Comparison of ENCODE assay signal across 16 mouse cellular contexts in the genomic region with DNA sequence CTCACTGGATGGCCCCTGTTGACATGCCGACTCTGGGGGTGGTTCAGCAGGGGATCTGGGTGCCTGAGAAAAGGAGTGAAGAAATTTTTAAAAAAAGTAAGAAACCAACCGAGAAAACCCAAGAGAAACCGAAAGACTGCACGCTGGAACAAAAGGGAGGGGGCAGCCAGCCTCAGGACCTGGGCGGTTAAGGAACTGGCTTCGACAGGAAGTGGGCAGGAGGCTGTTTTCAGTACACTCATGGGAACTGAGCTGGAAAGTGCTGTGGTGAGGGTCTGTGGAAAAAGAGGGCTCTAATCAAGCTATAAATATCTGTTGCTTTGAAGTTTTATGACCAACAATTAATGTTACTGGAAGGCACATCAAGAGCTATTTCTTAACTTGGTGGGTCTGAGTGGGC.
A peak's percentile ranks its signal among the peaks of the same experiment; 100 is the strongest.
DNase-seq lines count a peak whose midpoint lies in the region; ATAC-seq and TF ChIP-seq lines count a peak whose summit lies in the region.
"Had no signal": no experiment of that assay in that cellular context is flagged by ENCODE, and none has a peak within 500 bp of the region (broad histone marks: within the 10 kb centered on the region; RNA-seq: fewer than 3 reads in every experiment).

No protein-coding gene starts in this region.

- H3K9me3 ChIP-seq in kidney, embryonic 16.5 days (ENCODE audit: low read length), result no peaks in the 10 kb centered on the region
- H3K9me3 ChIP-seq in CH12.LX (replicated peaks; ENCODE audit: low read length), result no peaks in the 10 kb centered on the region
- no peaks in the 10 kb centered on the region for H3K9me3 ChIP-seq in liver, embryonic 15.5 days (replicated peaks)
- H3K9me3 ChIP-seq in hindbrain, embryonic 12.5 days (replicated peaks), result no peaks in the 10 kb centered on the region
- H3K9me3 ChIP-seq: embryonic facial prominence, embryonic 13.5 days; intestine, embryonic 15.5 days had no signal

- no peak for TF ChIP-seq RAD21 in CH12.LX (IDR thresholded peaks at IDR 0.05; ENCODE audit: low read depth, low read length)

- H3K4me2 ChIP-seq in kidney, embryonic 16.5 days (replicated peaks; ENCODE audit: low read depth, low read length), result peak overlapping the region; percentile 38
- H3K4me2 ChIP-seq in CH12.LX (ENCODE audit: insufficient read depth, low read depth, poor library complexity, severe bottlenecking), result no peak overlapping the region
- H3K4me2 ChIP-seq in liver, embryonic 15.5 days, result no peak overlapping the region; the same call in 1 of the 2 replicates
- no peak overlapping the region for H3K4me2 ChIP-seq in hindbrain, embryonic 12.5 days (replicated peaks)
- H3K4me2 ChIP-seq: embryonic facial prominence, embryonic 13.5 days; intestine, embryonic 15.5 days had no signal

- no peak overlapping the region for H3K9ac ChIP-seq in kidney, embryonic 16.5 days (replicated peaks; ENCODE audit: low read length)
- H3K9ac ChIP-seq in CH12.LX (ENCODE audit: insufficient read depth, low read depth), result no peak overlapping the region
- H3K9ac ChIP-seq in liver, embryonic 15.5 days, result no peak overlapping the region
- H3K9ac ChIP-seq in hindbrain, embryonic 12.5 days, result no peak overlapping the region
- H3K9ac ChIP-seq: embryonic facial prominence, embryonic 13.5 days; intestine, embryonic 15.5 days had no signal

- dilution Hi-C loops in CH12.LX (cut with MboI; ENCODE audit: extremely low pct_ligation_motif_present, extremely low pct_unique_long_range_greater_than_20kb, low sequenced_read_pairs), result no loop called here

- no peaks in the 10 kb centered on the region for H3K36me3 ChIP-seq in kidney, embryonic 16.5 days (ENCODE audit: insufficient read depth, low read length)
- H3K36me3 ChIP-seq in kidney, adult 2 months (ENCODE audit: control insufficient read depth, insufficient read depth, low read length), result no peaks in the 10 kb centered on the region
- no peaks in the 10 kb centered on the region for H3K36me3 ChIP-seq in CH12.LX (replicated peaks in 1 of 2; ENCODE audit: control insufficient read depth in 1 of 2, insufficient read depth in 1 of 2, low read length in 1 of 2)
- H3K36me3 ChIP-seq in liver, embryonic 15.5 days (replicated peaks), result no peaks in the 10 kb centered on the region
- no peaks in the 10 kb centered on the region for H3K36me3 ChIP-seq in hindbrain, embryonic 12.5 days
- H3K36me3 ChIP-seq: embryonic facial prominence, embryonic 13.5 days; intestine, embryonic 15.5 days had no signal

- in situ Hi-C loops in CH12.LX (cut with MboI; ENCODE audit: low pct_ligation_motif_present, low pct_unique_long_range_greater_than_20kb, low sequenced_read_pairs), result no loop called here

- no peak overlapping the region for H3K27ac ChIP-seq in kidney, embryonic 16.5 days (ENCODE audit: low read length)
- no peak overlapping the region for H3K27ac ChIP-seq in kidney, adult 2 months (ENCODE audit: insufficient read depth, low read depth, low read length)
- H3K27ac ChIP-seq in CH12.LX (ENCODE audit: insufficient read depth, low read depth), result no peak overlapping the region
- no peak overlapping the region for H3K27ac ChIP-seq in liver, embryonic 15.5 days (replicated peaks)
- no peak overlapping the region for H3K27ac ChIP-seq in hindbrain, embryonic 12.5 days
- H3K27ac ChIP-seq: embryonic facial prominence, embryonic 13.5 days; intestine, embryonic 15.5 days had no signal

- TF ChIP-seq EP300 in CH12.LX (IDR thresholded peaks at IDR 0.05; ENCODE audit: low read length), result no peak

- 20% methylated on average over 6 of the region's 6 CpGs for WGBS in kidney, embryonic 16.5 days
- WGBS in kidney, adult 2 months, result 44% methylated on average over 6 of the region's 6 CpGs
- WGBS in liver, embryonic 15.5 days (ENCODE audit: insufficient replicate concordance), result 13% methylated on average over 6 of the region's 6 CpGs
- WGBS in hindbrain, embryonic 12.5 days, result 76% methylated on average over 6 of the region's 6 CpGs

- no peak for TF ChIP-seq POLR2A in kidney, adult 2 months (IDR thresholded peaks at IDR 0.05; ENCODE audit: low read depth, low read length)
- no peak for TF ChIP-seq POLR2A in CH12.LX (IDR thresholded peaks at IDR 0.05; ENCODE audit: low read depth, low read length)

- TF ChIP-seq CTCF in kidney, adult 2 months (conservative IDR thresholded peaks at IDR 0.05; ENCODE audit: insufficient read depth, insufficient read length, low read depth, low read length), result no peak
- TF ChIP-seq CTCF in CH12.LX (conservative IDR thresholded peaks at IDR 0.05 in 1 of 2, IDR thresholded peaks at IDR 0.05 in 1 of 2; ENCODE audit: low read depth in 2 of 2, low read length in 2 of 2), result no peak

- ATAC-seq in kidney, embryonic 16.5 days (ENCODE audit: low FRiP score, low TSS enrichment), result peak; percentile 77; the same call in 1 of the 2 replicates
- no peak for ATAC-seq in liver, embryonic 15.5 days (ENCODE audit: insufficient read depth)
- ATAC-seq in hindbrain, embryonic 12.5 days (ENCODE audit: low FRiP score), result no peak
- ATAC-seq: forebrain, embryonic 14.5 days; intestine, embryonic 15.5 days; Patski had no signal

- H3K27me3 ChIP-seq in kidney, embryonic 16.5 days (ENCODE audit: insufficient read depth, low read length), result no peaks in the 10 kb centered on the region; the same call in none of the 2 replicates
- H3K27me3 ChIP-seq in kidney, adult 2 months (replicated peaks; ENCODE audit: control insufficient read depth, insufficient read depth, low read length), result no peaks in the 10 kb centered on the region
- H3K27me3 ChIP-seq in CH12.LX (replicated peaks), result peaks cover 13% of the 10 kb centered on the region
- H3K27me3 ChIP-seq in liver, embryonic 15.5 days, result no peaks in the 10 kb centered on the region
- H3K27me3 ChIP-seq in hindbrain, embryonic 12.5 days, result peaks cover 2% of the 10 kb centered on the region; the same call in 1 of the 2 replicates
- H3K27me3 ChIP-seq: embryonic facial prominence, embryonic 13.5 days; intestine, embryonic 15.5 days; Patski had no signal

- peaks cover 9% of the 10 kb centered on the region for H3K4me1 ChIP-seq in kidney, embryonic 16.5 days (ENCODE audit: insufficient read depth, low read length)
- no peaks in the 10 kb centered on the region; the same call in 1 of the 2 replicates for H3K4me1 ChIP-seq in kidney, adult 2 months (ENCODE audit: control insufficient read depth, insufficient read depth, low read length)
- peaks cover 0 to 13% of the 10 kb centered on the region in 2 experiments; a peak in 2 of 4 replicates for H3K4me1 ChIP-seq in CH12.LX (ENCODE audit: control insufficient read depth in 1 of 2, insufficient read depth in 2 of 2)
- no peaks in the 10 kb centered on the region for H3K4me1 ChIP-seq in liver, embryonic 15.5 days (replicated peaks)
- peaks cover 3% of the 10 kb centered on the region; the same call in 1 of the 2 replicates for H3K4me1 ChIP-seq in hindbrain, embryonic 12.5 days
- H3K4me1 ChIP-seq: intestine, embryonic 15.5 days had no signal

- no peaks in the 10 kb centered on the region for H3K79me2 ChIP-seq in CH12.LX (replicated peaks; ENCODE audit: control insufficient read depth, extremely low read depth, insufficient read depth, poor library complexity, severe bottlenecking)

- DNase-seq in kidney, adult 2 months, result no peak
- peak; percentile 32 for DNase-seq in CH12.LX (ENCODE audit: extremely low read depth)
- DNase-seq in thymus, adult 18-20 months, result peak; percentile 43 to 60
- no peak for DNase-seq in right cerebral cortex, postnatal 36 days (ENCODE audit: low spot score in 2 of 2)
- no peak for DNase-seq in adrenal gland, adult (ENCODE audit: inconsistent age in 2 of 2, low spot score in 1 of 2)
- DNase-seq: cerebellum, adult 8-10 months; gastrocnemius, postnatal 14 days; lung, postnatal 4 days had no signal

- H3K4me3 ChIP-seq in kidney, embryonic 16.5 days (ENCODE audit: low read length), result no peak overlapping the region
- H3K4me3 ChIP-seq in kidney, adult 2 months (ENCODE audit: insufficient read depth, low read depth, low read length), result no peak overlapping the region
- no peak overlapping the region for H3K4me3 ChIP-seq in CH12.LX (replicated peaks in 1 of 3; ENCODE audit: low read depth in 2 of 3, low read length in 2 of 3, poor library complexity in 1 of 3)
- 0 out of 2 replicates have a peak overlapping the region, but pooled peaks have one; percentile 14 for H3K4me3 ChIP-seq in liver, embryonic 15.5 days (replicated peaks)
- H3K4me3 ChIP-seq in hindbrain, embryonic 12.5 days, result no peak overlapping the region
- H3K4me3 ChIP-seq: embryonic facial prominence, embryonic 13.5 days; intestine, embryonic 15.5 days; myocyte had no signal

TF ChIP-seq in CH12.LX, 34 proteins besides CTCF, POLR2A, EP300 and RAD21:
- TF ChIP-seq JUND (conservative IDR thresholded peaks at IDR 0.05; ENCODE audit: low read depth, low read length) (no peak), SMC3 (IDR thresholded peaks at IDR 0.05; ENCODE audit: low read depth, low read length) (no peak), POLR2AphosphoS2 (IDR thresholded peaks at IDR 0.05; ENCODE audit: low read depth, low read length) (no peak), ZKSCAN1 (IDR thresholded peaks at IDR 0.05; ENCODE audit: borderline replicate concordance, low read depth, low read length) (no peak), KAT2A (IDR thresholded peaks at IDR 0.05; ENCODE audit: insufficient replicate concordance, low read length) (no peak), USF2 (conservative IDR thresholded peaks at IDR 0.05; ENCODE audit: low read depth, low read length) (no peak), CHD1 (IDR thresholded peaks at IDR 0.05; ENCODE audit: low read depth, low read length) (no peak), ZMIZ1 (IDR thresholded peaks at IDR 0.05; ENCODE audit: low read depth, low read length) (no peak), USF1 (IDR thresholded peaks at IDR 0.05; ENCODE audit: low read depth, low read length) (no peak), PAX5 (IDR thresholded peaks at IDR 0.05; ENCODE audit: low read length) (no peak), TBP (conservative IDR thresholded peaks at IDR 0.05; ENCODE audit: low read depth, low read length) (no peak), ZNF384 (IDR thresholded peaks at IDR 0.05; ENCODE audit: low read depth, low read length) (no peak), MYC (IDR thresholded peaks at IDR 0.05; ENCODE audit: low read depth, low read length) (no peak), E2F4 (IDR thresholded peaks at IDR 0.05; ENCODE audit: insufficient replicate concordance, low read depth, low read length) (no peak)

Comparison
In these comparisons a context has a peak if more than half of its experiments do, and no peak if none do; other contexts are left out.
1. DNase-seq: peak in CH12.LX (single experiment) and thymus, adult 18-20 months (2 of 2); none in kidney, adult 2 months (single experiment), right cerebral cortex, postnatal 36 days (0 of 2) and adrenal gland, adult (0 of 2).